Mouse (Mus musculus) megakaryocyte, embryonic 14.5 days (primary cell): ENCODE results near the gene Ckb.

Experiments used
- FLI1 ChIP-seq: IDR thresholded peaks from 2 replicates; pipeline ENCODE4 v1.6.1; 2012; ENCODE audit warnings: low read length, inconsistent platforms, mixed read lengths
- GATA1 ChIP-seq: IDR thresholded peaks from 3 replicates; pipeline ENCODE4 v1.6.1; 2012; ENCODE audit warnings: mixed read lengths, low read length, inconsistent platforms, borderline replicate concordance

DNA sequence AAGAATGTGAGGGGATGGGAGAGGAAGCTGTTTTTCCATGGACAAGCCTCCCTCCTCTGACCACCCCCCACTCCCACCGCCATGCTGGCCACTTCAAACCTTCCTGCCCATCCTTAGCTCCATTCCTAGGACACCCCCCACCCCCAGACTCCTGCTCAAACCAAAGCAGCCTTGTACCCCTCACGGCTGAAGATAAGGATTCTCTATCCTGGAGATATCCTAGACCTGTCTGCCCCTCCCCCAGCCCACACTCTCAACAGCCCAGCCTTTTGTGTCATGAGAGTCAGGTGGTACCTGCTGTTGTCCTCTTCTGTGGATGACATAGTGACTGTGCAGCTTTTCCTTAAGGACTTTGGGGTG is 15.9 kb upstream of the Ckb start:
- TF ChIP-seq GATA1 (no peak), FLI1 (no peak)
